Mouse (Mus musculus): ENCODE results near the gene Adgra3. TPM values are rescaled to one million over a fixed set of nuclear protein-coding genes. Genes with fewer than 3 reads are reported as not detected.
A peak's percentile ranks its signal among the peaks of the same experiment; 100 is the strongest.

The Adgra3 gene
- polyA plus RNA-seq, 1 experiment from 2014 or later, result 40.1 TPM

- ATAC-seq (replicated peaks; ENCODE audit: low FRiP score), result 0 out of 2 replicates have a peak, but pooled peaks have one; percentile 61
- peaks cover 80% of the 10 kb centered on the region for H3K36me3 ChIP-seq
These were observed 97.1 kb downstream of the Adgra3 start for GRCm38 (mm10) chr5:49961478-49962431.

GRCm38 (mm10) chr5:49936354-49936753, 122.5 kb downstream of the Adgra3 start:
- no peak overlapping the region for H3K4me3 ChIP-seq (replicated peaks)
- no peak overlapping the region for H3K4me2 ChIP-seq
- 60% methylated on average over 1 of the region's 1 CpGs for WGBS
- H3K27me3 ChIP-seq, result no peaks in the 10 kb centered on the region
- no peak for ATAC-seq (replicated peaks; ENCODE audit: low FRiP score)
- no peaks in the 10 kb centered on the region for H3K9me3 ChIP-seq (replicated peaks)
- H3K9ac ChIP-seq, result no peak overlapping the region
- no peaks in the 10 kb centered on the region for H3K36me3 ChIP-seq
- no peaks in the 10 kb centered on the region for H3K4me1 ChIP-seq
- no peak overlapping the region for H3K27ac ChIP-seq

More at GRCm38 (mm10) chr5:49961478-49962431, 97.1 kb downstream of the Adgra3 start:
- Histone ChIP-seq H3K27me3 (no peaks in the 10 kb centered on the region), H3K4me1 (no peaks in the 10 kb centered on the region), H3K9me3 (replicated peaks) (no peaks in the 10 kb centered on the region), H3K9ac (no peak overlapping the region), H3K4me3 (replicated peaks) (no peak overlapping the region), H3K4me2 (no peak overlapping the region), H3K27ac (no peak overlapping the region)
- WGBS, result 87% methylated on average over 20 of the region's 20 CpGs

- no peak for ATAC-seq (replicated peaks; ENCODE audit: low FRiP score)
- no peaks in the 10 kb centered on the region for H3K36me3 ChIP-seq
- H3K9ac ChIP-seq, result no peak overlapping the region
- no peak overlapping the region for H3K4me3 ChIP-seq (replicated peaks)
- H3K4me1 ChIP-seq, result no peaks in the 10 kb centered on the region
- no peaks in the 10 kb centered on the region for H3K9me3 ChIP-seq (replicated peaks)
- no peak overlapping the region for H3K4me2 ChIP-seq
- no peaks in the 10 kb centered on the region for H3K27me3 ChIP-seq
- no peak overlapping the region for H3K27ac ChIP-seq
These were observed 134.1 kb downstream of the Adgra3 start for GRCm38 (mm10) chr5:49924712-49925111.

GRCm38 (mm10) chr5:49915695-49916106, 143.1 kb downstream of the Adgra3 start:
- Histone ChIP-seq H3K27me3 (no peaks in the 10 kb centered on the region), H3K27ac (no peak overlapping the region), H3K4me1 (no peaks in the 10 kb centered on the region), H3K4me2 (no peak overlapping the region), H3K4me3 (replicated peaks) (no peak overlapping the region), H3K36me3 (no peaks in the 10 kb centered on the region), H3K9me3 (replicated peaks) (no peaks in the 10 kb centered on the region), H3K9ac (no peak overlapping the region)
- ATAC-seq (replicated peaks; ENCODE audit: low FRiP score), result no peak
- WGBS, result 58% methylated on average over 2 of the region's 2 CpGs

All from kidney, embryonic 15.5 days (tissue).